Mouse (Mus musculus): ENCODE measurements around the gene 6030468B19Rik. TPM values are rescaled to one million over a fixed set of nuclear protein-coding genes. Genes with fewer than 3 reads are reported as not detected.

6030468B19Rik gene
- polyA plus RNA-seq (2015; fragmentation: Nextera tagmentation; extraction: Ambion mirVana): 0.55 TPM in 1 of 2 replicates, not detected in the other

GRCm38 (mm10) chr11:117797511-117798159, at the start of gene 6030468B19Rik:
Gene 6030468B19Rik (plus strand): TSS chr11:117797660.
- no peak within 1 kb of the TSS for H3K4me2 ChIP-seq
- no peak within 1 kb of the TSS for H3K27ac ChIP-seq
- ATAC-seq (ENCODE audit: insufficient number of reproducible peaks, low FRiP score, low TSS enrichment, low read depth): no peak
- H3K27me3 ChIP-seq: no peaks in the 10 kb centered on the region
- no peak within 1 kb of the TSS for H3K9ac ChIP-seq
- H3K36me3 ChIP-seq: no peaks in the 10 kb centered on the region
- peaks cover 10% of the 10 kb centered on the region for H3K4me1 ChIP-seq
- H3K9me3 ChIP-seq: no peaks in the 10 kb centered on the region
- H3K4me3 ChIP-seq: no peak within 1 kb of the TSS
- WGBS: 59% methylated on average over 9 of the region's 9 CpGs

GRCm38 (mm10) chr11:117748628-117749027, 48.8 kb upstream of the 6030468B19Rik start:
- ATAC-seq (ENCODE audit: insufficient number of reproducible peaks, low FRiP score, low TSS enrichment, low read depth): no peak

GRCm38 (mm10) chr11:117749414-117749813, 48.0 kb upstream of the 6030468B19Rik start:
- no peak overlapping the region for H3K27ac ChIP-seq
- 77% methylated on average over 10 of the region's 10 CpGs for WGBS
- no peaks in the 10 kb centered on the region for H3K4me1 ChIP-seq
- H3K4me2 ChIP-seq: no peak overlapping the region
- no peak overlapping the region for H3K4me3 ChIP-seq
- H3K9ac ChIP-seq: no peak overlapping the region
- H3K27me3 ChIP-seq: no peaks in the 10 kb centered on the region
- H3K36me3 ChIP-seq: peaks cover 98% of the 10 kb centered on the region
- H3K9me3 ChIP-seq: no peaks in the 10 kb centered on the region
- ATAC-seq (ENCODE audit: insufficient number of reproducible peaks, low FRiP score, low TSS enrichment, low read depth): 0 out of 2 replicates have a peak, but pooled peaks have one; percentile 35

More at GRCm38 (mm10) chr11:117748628-117749027, 48.8 kb upstream of the 6030468B19Rik start:
- Histone ChIP-seq H3K9ac (no peak overlapping the region), H3K9me3 (no peaks in the 10 kb centered on the region), H3K4me3 (no peak overlapping the region), H3K27me3 (no peaks in the 10 kb centered on the region), H3K4me1 (no peaks in the 10 kb centered on the region), H3K27ac (no peak overlapping the region), H3K36me3 (peaks cover 97% of the 10 kb centered on the region), H3K4me2 (no peak overlapping the region)
- 76% methylated on average over 4 of the region's 4 CpGs for WGBS

GRCm38 (mm10) chr11:117751544-117751943, 45.9 kb upstream of the 6030468B19Rik start:
- no peak overlapping the region for H3K4me2 ChIP-seq
- no peak for ATAC-seq (ENCODE audit: insufficient number of reproducible peaks, low FRiP score, low TSS enrichment, low read depth)
- no peak overlapping the region for H3K9ac ChIP-seq
- H3K27ac ChIP-seq: no peak overlapping the region
- 87% methylated on average over 6 of the region's 6 CpGs for WGBS
- H3K9me3 ChIP-seq: no peaks in the 10 kb centered on the region
- H3K27me3 ChIP-seq: no peaks in the 10 kb centered on the region
- no peak overlapping the region for H3K4me3 ChIP-seq
- H3K4me1 ChIP-seq: no peaks in the 10 kb centered on the region
- peaks cover 98% of the 10 kb centered on the region for H3K36me3 ChIP-seq

GRCm38 (mm10) chr11:117755891-117756290, 41.6 kb upstream of the 6030468B19Rik start:
- Histone ChIP-seq H3K4me3 (no peak overlapping the region), H3K9ac (no peak overlapping the region), H3K4me2 (no peak overlapping the region), H3K27ac (no peak overlapping the region), H3K36me3 (peaks cover 99% of the 10 kb centered on the region), H3K27me3 (no peaks in the 10 kb centered on the region), H3K9me3 (no peaks in the 10 kb centered on the region), H3K4me1 (no peaks in the 10 kb centered on the region)
- WGBS: 98% methylated on average over 7 of the region's 7 CpGs
- ATAC-seq (ENCODE audit: insufficient number of reproducible peaks, low FRiP score, low TSS enrichment, low read depth): no peak

GRCm38 (mm10) chr11:117759267-117759666, 38.2 kb upstream of the 6030468B19Rik start:
- Histone ChIP-seq H3K36me3 (peaks cover 91% of the 10 kb centered on the region), H3K9ac (no peak overlapping the region), H3K4me2 (no peak overlapping the region), H3K27ac (no peak overlapping the region), H3K4me1 (no peaks in the 10 kb centered on the region), H3K27me3 (no peaks in the 10 kb centered on the region), H3K9me3 (no peaks in the 10 kb centered on the region), H3K4me3 (no peak overlapping the region)
- 91% methylated on average over 10 of the region's 10 CpGs for WGBS
- ATAC-seq (ENCODE audit: insufficient number of reproducible peaks, low FRiP score, low TSS enrichment, low read depth): no peak

- Histone ChIP-seq H3K9me3 (no peaks in the 10 kb centered on the region), H3K4me1 (no peaks in the 10 kb centered on the region), H3K36me3 (peaks cover 91% of the 10 kb centered on the region), H3K4me2 (no peak overlapping the region), H3K27me3 (no peaks in the 10 kb centered on the region), H3K9ac (no peak overlapping the region), H3K27ac (0 out of 2 replicates have a peak overlapping the region, but pooled peaks have one; percentile 8), H3K4me3 (no peak overlapping the region)
- WGBS: 89% methylated on average over 26 of the region's 26 CpGs
- ATAC-seq (ENCODE audit: insufficient number of reproducible peaks, low FRiP score, low TSS enrichment, low read depth): no peak
Observed at GRCm38 (mm10) chr11:117760374-117761119, 36.9 kb upstream of the 6030468B19Rik start.

GRCm38 (mm10) chr11:117761801-117762200, 35.7 kb upstream of the 6030468B19Rik start:
- H3K4me1 ChIP-seq: no peaks in the 10 kb centered on the region

GRCm38 (mm10) chr11:117762246-117762645, 35.2 kb upstream of the 6030468B19Rik start:
- Histone ChIP-seq H3K4me3 (no peak overlapping the region), H3K27ac (no peak overlapping the region), H3K9ac (no peak overlapping the region), H3K4me1 (no peaks in the 10 kb centered on the region), H3K9me3 (no peaks in the 10 kb centered on the region), H3K27me3 (no peaks in the 10 kb centered on the region), H3K36me3 (peaks cover 88% of the 10 kb centered on the region), H3K4me2 (no peak overlapping the region)
- WGBS: 89% methylated on average over 12 of the region's 12 CpGs
- no peak for ATAC-seq (ENCODE audit: insufficient number of reproducible peaks, low FRiP score, low TSS enrichment, low read depth)

More at GRCm38 (mm10) chr11:117761801-117762200, 35.7 kb upstream of the 6030468B19Rik start:
- Histone ChIP-seq H3K4me3 (no peak overlapping the region), H3K9ac (no peak overlapping the region), H3K4me2 (no peak overlapping the region), H3K27ac (no peak overlapping the region), H3K27me3 (no peaks in the 10 kb centered on the region), H3K36me3 (peaks cover 91% of the 10 kb centered on the region), H3K9me3 (no peaks in the 10 kb centered on the region)
- WGBS: 93% methylated on average over 13 of the region's 13 CpGs
- ATAC-seq (ENCODE audit: insufficient number of reproducible peaks, low FRiP score, low TSS enrichment, low read depth): no peak

GRCm38 (mm10) chr11:117764319-117764718, 33.1 kb upstream of the 6030468B19Rik start:
- WGBS: 76% methylated on average over 9 of the region's 9 CpGs
- no peaks in the 10 kb centered on the region for H3K27me3 ChIP-seq
- H3K27ac ChIP-seq: no peak overlapping the region
- H3K9me3 ChIP-seq: no peaks in the 10 kb centered on the region
- no peak overlapping the region for H3K9ac ChIP-seq
- 0 out of 2 replicates have a peak, but pooled peaks cover 1% of the 10 kb centered on the region for H3K4me1 ChIP-seq
- no peak overlapping the region for H3K4me3 ChIP-seq
- H3K36me3 ChIP-seq: peaks cover 68% of the 10 kb centered on the region
- no peak overlapping the region for H3K4me2 ChIP-seq
- no peak for ATAC-seq (ENCODE audit: insufficient number of reproducible peaks, low FRiP score, low TSS enrichment, low read depth)

- no peak for ATAC-seq (ENCODE audit: insufficient number of reproducible peaks, low FRiP score, low TSS enrichment, low read depth)
- H3K36me3 ChIP-seq: peaks cover 61% of the 10 kb centered on the region
Observed at GRCm38 (mm10) chr11:117765361-117765760, 32.1 kb upstream of the 6030468B19Rik start.

GRCm38 (mm10) chr11:117766275-117766674, 31.2 kb upstream of the 6030468B19Rik start:
- Histone ChIP-seq H3K9ac (no peak overlapping the region), H3K36me3 (peaks cover 54% of the 10 kb centered on the region)

More at GRCm38 (mm10) chr11:117765361-117765760, 32.1 kb upstream of the 6030468B19Rik start:
- no peak overlapping the region for H3K4me2 ChIP-seq
- no peaks in the 10 kb centered on the region for H3K27me3 ChIP-seq
- H3K4me1 ChIP-seq: 0 out of 2 replicates have a peak, but pooled peaks cover 4% of the 10 kb centered on the region
- H3K9me3 ChIP-seq: no peaks in the 10 kb centered on the region
- H3K4me3 ChIP-seq: no peak overlapping the region
- 78% methylated on average over 5 of the region's 5 CpGs for WGBS
- H3K27ac ChIP-seq: no peak overlapping the region
- H3K9ac ChIP-seq: no peak overlapping the region

More at GRCm38 (mm10) chr11:117766275-117766674, 31.2 kb upstream of the 6030468B19Rik start:
- Histone ChIP-seq H3K27me3 (no peaks in the 10 kb centered on the region), H3K4me2 (no peak overlapping the region), H3K9me3 (no peaks in the 10 kb centered on the region), H3K27ac (no peak overlapping the region), H3K4me1 (0 out of 2 replicates have a peak, but pooled peaks cover 4% of the 10 kb centered on the region), H3K4me3 (no peak overlapping the region)
- 86% methylated on average over 3 of the region's 3 CpGs for WGBS
- ATAC-seq (ENCODE audit: insufficient number of reproducible peaks, low FRiP score, low TSS enrichment, low read depth): no peak
